Mouse (Mus musculus) forebrain, embryonic 15.5 days (tissue): ENCODE measurements around the gene Neurod2. TPM values are rescaled to one million over a fixed set of nuclear protein-coding genes. Genes with fewer than 3 reads are reported as not detected.

Experiments used
- ATAC-seq: fragments of 200-750 bp; cut with Nextera tagmentation; replicated peaks from 2 replicates; pipeline ENCODE4 v1.8.0; 2017; ENCODE audit warnings: mild to moderate bottlenecking, moderate TSS enrichment, moderate library complexity
- H3K27ac ChIP-seq: fragments of 300-500 bp; sonication (generic); replicated peaks from 2 replicates; pipeline ENCODE4 v1.5.1; 2015; ENCODE audit warnings: mild to moderate bottlenecking, inconsistent platforms
- H3K27me3 ChIP-seq: fragments of 300-500 bp; sonication (generic); 2 replicates; pipeline ENCODE4 v1.6.1; 2015; ENCODE audit warnings: inconsistent platforms
- H3K36me3 ChIP-seq: fragments of 300-500 bp; sonication (generic); 2 replicates; pipeline ENCODE4 v1.6.1; 2015; ENCODE audit warnings: mild to moderate bottlenecking, inconsistent platforms
- H3K4me1 ChIP-seq: fragments of 300-500 bp; sonication (generic); 2 replicates; pipeline ENCODE4 v1.6.1; 2015; ENCODE audit warnings: inconsistent platforms
- H3K4me2 ChIP-seq: fragments of 300-500 bp; sonication (generic); replicated peaks from 2 replicates; pipeline ENCODE4 v1.6.1; 2015; ENCODE audit warnings: mild to moderate bottlenecking, inconsistent platforms
- H3K4me3 ChIP-seq: fragments of 300-500 bp; sonication (generic); 2 replicates; pipeline ENCODE4 v1.5.1; 2015; ENCODE audit warnings: mild to moderate bottlenecking, inconsistent platforms
- H3K9ac ChIP-seq: fragments of 300-500 bp; sonication (generic); replicated peaks from 2 replicates; pipeline ENCODE4 v1.6.1; 2015; ENCODE audit warnings: mild to moderate bottlenecking, inconsistent platforms
- H3K9me3 ChIP-seq: fragments of 300-500 bp; sonication (generic); 2 replicates; pipeline ENCODE4 v1.6.1; 2016; ENCODE audit warnings: inconsistent platforms
- WGBS: fragments of 180-500 bp; shearing (Covaris S2); methylation state at CpG from one replicate; pipeline ENCODE4 v1.1.7; 2015; ENCODE audit warnings: mixed read lengths; 5-methylcytosine and 5-hydroxymethylcytosine counted together
- polyA plus RNA-seq: library from polyadenylated mRNA; unstranded; fragments of >200 nt; fragmentation: Nextera tagmentation; extraction: Ambion mirVana; gene quantifications from 2 replicates; pipeline ENCODE4 v1.2.1, GENCODE M21; 2015

Neurod2 gene
- polyA plus RNA-seq, 1 experiment from 2014 or later = 142 TPM

DNA sequence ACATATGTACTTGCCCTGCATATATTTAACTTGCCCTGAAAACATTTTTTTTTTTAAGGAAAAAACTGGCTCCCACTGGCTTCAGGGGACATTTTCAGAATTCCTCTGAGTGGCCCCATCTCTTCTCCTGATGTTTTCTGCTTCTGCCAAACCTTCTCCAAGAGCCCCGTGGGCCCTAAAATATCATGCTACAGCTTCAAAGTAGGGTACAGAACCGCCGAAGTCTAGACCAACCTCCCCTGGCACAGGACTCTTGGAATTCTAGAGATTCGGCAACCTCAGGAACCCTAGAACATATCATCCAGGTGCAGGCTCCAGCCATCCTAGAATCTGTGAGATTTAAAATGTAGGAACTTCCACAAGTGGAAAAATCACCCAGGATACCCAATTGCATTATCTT lies 9.9 kb downstream of the Neurod2 start:
- 0 out of 2 replicates have a peak overlapping the region, but pooled peaks have one; percentile 13 for H3K4me3 ChIP-seq
- no peaks in the 10 kb centered on the region for H3K36me3 ChIP-seq
- peak overlapping the region; percentile 44 for H3K4me2 ChIP-seq
- peaks cover 72% of the 10 kb centered on the region for H3K27me3 ChIP-seq
- peak overlapping the region; percentile 97 for H3K27ac ChIP-seq
- ATAC-seq = no peak
- WGBS = 9% methylated on average over 4 of the region's 4 CpGs
- H3K9me3 ChIP-seq = no peaks in the 10 kb centered on the region
- no peak overlapping the region for H3K9ac ChIP-seq
- H3K4me1 ChIP-seq = peaks cover 79% of the 10 kb centered on the region

GRCm38 (mm10) chr11:98319120-98319519 lies 10.3 kb downstream of the Neurod2 start:
- H3K36me3 ChIP-seq = no peaks in the 10 kb centered on the region
- H3K9me3 ChIP-seq = no peaks in the 10 kb centered on the region
- peaks cover 74% of the 10 kb centered on the region for H3K27me3 ChIP-seq
- WGBS = 0% methylated on average over 15 of the region's 15 CpGs
- H3K4me1 ChIP-seq = peaks cover 81% of the 10 kb centered on the region
- no peak overlapping the region for H3K9ac ChIP-seq
- H3K27ac ChIP-seq = peak overlapping the region; percentile 97
- peak; percentile 59 for ATAC-seq
- peak overlapping the region; percentile 13; the same call in 1 of the 2 replicates for H3K4me3 ChIP-seq
- H3K4me2 ChIP-seq = peak overlapping the region; percentile 44

DNA sequence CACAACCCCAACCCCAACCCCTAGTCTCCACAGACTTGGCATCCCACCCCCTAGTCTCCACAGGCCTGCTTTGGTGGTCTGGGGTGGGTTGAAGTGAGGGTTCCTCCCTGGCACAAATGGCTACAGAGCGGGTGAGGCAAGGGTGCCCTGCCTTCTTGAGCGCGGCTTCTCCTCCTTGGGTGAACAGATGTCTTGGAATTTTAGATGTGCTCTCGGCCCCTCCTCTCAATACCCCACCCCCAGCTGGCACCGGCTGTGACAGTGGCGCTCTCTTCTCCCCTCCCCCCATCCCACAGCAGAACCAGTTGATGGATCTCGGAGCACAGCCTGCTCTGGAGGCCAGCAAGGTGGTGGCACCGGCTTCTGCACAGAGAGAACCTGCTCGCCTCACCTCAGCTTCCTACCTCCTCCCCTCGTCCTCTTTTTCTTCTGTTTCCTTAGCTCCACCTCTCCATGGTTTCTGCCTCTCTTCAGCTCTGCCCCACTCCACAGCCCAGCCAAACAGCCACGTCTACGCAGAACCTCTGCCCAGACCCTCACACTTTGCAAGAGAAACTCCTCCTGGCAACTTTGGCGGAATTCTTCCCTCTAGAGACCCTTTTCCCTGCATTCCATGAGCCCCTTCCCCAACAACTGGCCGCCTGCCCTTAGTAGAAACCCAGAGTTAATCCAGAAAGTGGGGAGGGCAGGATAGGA lies 10.9 kb downstream of the Neurod2 start:
- Histone ChIP-seq H3K4me3 (peak overlapping the region; percentile 13), H3K4me2 (peak overlapping the region; percentile 44), H3K4me1 (peaks cover 81% of the 10 kb centered on the region), H3K27me3 (peaks cover 68% of the 10 kb centered on the region), H3K27ac (peak overlapping the region; percentile 97), H3K9ac (0 out of 2 replicates have a peak overlapping the region, but pooled peaks have one; percentile 14), H3K9me3 (no peaks in the 10 kb centered on the region), H3K36me3 (no peaks in the 10 kb centered on the region)
- peak; percentile 21; the same call in 1 of the 2 replicates for ATAC-seq
- 1% methylated on average over 14 of the region's 14 CpGs for WGBS

DNA sequence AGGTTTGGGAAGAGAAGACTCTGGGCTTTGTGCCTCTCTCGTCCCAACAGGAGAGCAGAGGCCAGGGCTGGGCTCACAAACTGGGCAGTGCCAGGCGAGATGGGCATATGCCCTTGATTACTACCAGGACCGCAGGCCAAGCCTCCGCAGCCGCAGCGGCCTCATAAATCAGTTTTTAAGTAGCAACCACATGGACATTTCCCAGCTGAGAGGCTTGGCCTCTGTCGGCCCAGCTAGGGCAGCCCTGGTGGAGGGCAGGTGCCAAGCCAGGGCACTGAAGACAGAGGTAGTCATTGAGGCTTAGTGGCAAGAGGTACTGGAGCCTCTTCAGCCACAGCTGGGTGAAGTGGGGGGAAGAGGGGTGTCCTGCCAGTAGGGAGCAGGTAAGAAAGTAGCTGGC lies 12.0 kb downstream of the Neurod2 start:
- Histone ChIP-seq H3K4me1 (peaks cover 72% of the 10 kb centered on the region), H3K4me3 (0 out of 2 replicates have a peak overlapping the region, but pooled peaks have one; percentile 1), H3K27ac (peak overlapping the region; percentile 97), H3K27me3 (peaks cover 65% of the 10 kb centered on the region), H3K9ac (0 out of 2 replicates have a peak overlapping the region, but pooled peaks have one; percentile 4), H3K9me3 (no peaks in the 10 kb centered on the region), H3K4me2 (peak overlapping the region; percentile 44), H3K36me3 (no peaks in the 10 kb centered on the region)
- WGBS = 2% methylated on average over 7 of the region's 7 CpGs
- ATAC-seq = no peak

GRCm38 (mm10) chr11:98313790-98314323 lies 15.6 kb downstream of the Neurod2 start:
- H3K4me1 ChIP-seq = peaks cover 38% of the 10 kb centered on the region
- H3K9ac ChIP-seq = peak overlapping the region; percentile 33
- H3K27ac ChIP-seq = peak overlapping the region; percentile 77
- no peaks in the 10 kb centered on the region for H3K36me3 ChIP-seq
- peak overlapping the region; percentile 38 for H3K4me2 ChIP-seq
- H3K27me3 ChIP-seq = peaks cover 43% of the 10 kb centered on the region; the same call in 1 of the 2 replicates
- ATAC-seq = peak; percentile 76
- peak overlapping the region; percentile 15 for H3K4me3 ChIP-seq
- under 1% methylated on average over 26 of the region's 26 CpGs for WGBS
- H3K9me3 ChIP-seq = no peaks in the 10 kb centered on the region

- no peak overlapping the region for H3K4me3 ChIP-seq
- under 1% methylated on average over 10 of the region's 10 CpGs for WGBS
- no peak overlapping the region for H3K27ac ChIP-seq
- no peak for ATAC-seq
- peaks cover 52% of the 10 kb centered on the region for H3K4me1 ChIP-seq
- no peaks in the 10 kb centered on the region for H3K27me3 ChIP-seq
- no peak overlapping the region for H3K4me2 ChIP-seq
- H3K36me3 ChIP-seq = no peaks in the 10 kb centered on the region
- H3K9ac ChIP-seq = no peak overlapping the region
- H3K9me3 ChIP-seq = no peaks in the 10 kb centered on the region
Measured at GRCm38 (mm10) chr11:98298484-98299205, 30.8 kb downstream of the Neurod2 start.

- Histone ChIP-seq H3K4me3 (no peak overlapping the region), H3K9ac (peak overlapping the region; percentile 23; the same call in 1 of the 2 replicates), H3K36me3 (no peaks in the 10 kb centered on the region), H3K4me1 (peaks cover 56% of the 10 kb centered on the region), H3K27ac (no peak overlapping the region), H3K4me2 (no peak overlapping the region), H3K9me3 (no peaks in the 10 kb centered on the region), H3K27me3 (no peaks in the 10 kb centered on the region)
- no peak for ATAC-seq
- 23% methylated on average over 7 of the region's 7 CpGs for WGBS
Measured at GRCm38 (mm10) chr11:98297778-98298177, 31.7 kb downstream of the Neurod2 start.

GRCm38 (mm10) chr11:98296916-98297315 lies 32.5 kb downstream of the Neurod2 start:
- ATAC-seq = no peak
- no peaks in the 10 kb centered on the region for H3K36me3 ChIP-seq
- H3K4me1 ChIP-seq = peaks cover 56% of the 10 kb centered on the region

GRCm38 (mm10) chr11:98296277-98296676 lies 33.2 kb downstream of the Neurod2 start:
- no peaks in the 10 kb centered on the region for H3K27me3 ChIP-seq
- H3K9me3 ChIP-seq = no peaks in the 10 kb centered on the region
- H3K4me1 ChIP-seq = peaks cover 63% of the 10 kb centered on the region
- H3K4me3 ChIP-seq = peak overlapping the region; percentile 79; the same call in 1 of the 2 replicates
- H3K27ac ChIP-seq = peak overlapping the region; percentile 98
- ATAC-seq = peak; percentile 53
- H3K36me3 ChIP-seq = no peaks in the 10 kb centered on the region
- H3K9ac ChIP-seq = peak overlapping the region; percentile 90
- H3K4me2 ChIP-seq = peak overlapping the region; percentile 91
- 2% methylated on average over 5 of the region's 5 CpGs for WGBS

More at GRCm38 (mm10) chr11:98296916-98297315, 32.5 kb downstream of the Neurod2 start:
- no peaks in the 10 kb centered on the region for H3K9me3 ChIP-seq
- peak overlapping the region; percentile 98 for H3K27ac ChIP-seq
- H3K27me3 ChIP-seq = no peaks in the 10 kb centered on the region
- peak overlapping the region; percentile 90; the same call in 1 of the 2 replicates for H3K9ac ChIP-seq
- no peak overlapping the region for H3K4me2 ChIP-seq
- WGBS = 74% methylated on average over 2 of the region's 2 CpGs
- no peak overlapping the region for H3K4me3 ChIP-seq

DNA sequence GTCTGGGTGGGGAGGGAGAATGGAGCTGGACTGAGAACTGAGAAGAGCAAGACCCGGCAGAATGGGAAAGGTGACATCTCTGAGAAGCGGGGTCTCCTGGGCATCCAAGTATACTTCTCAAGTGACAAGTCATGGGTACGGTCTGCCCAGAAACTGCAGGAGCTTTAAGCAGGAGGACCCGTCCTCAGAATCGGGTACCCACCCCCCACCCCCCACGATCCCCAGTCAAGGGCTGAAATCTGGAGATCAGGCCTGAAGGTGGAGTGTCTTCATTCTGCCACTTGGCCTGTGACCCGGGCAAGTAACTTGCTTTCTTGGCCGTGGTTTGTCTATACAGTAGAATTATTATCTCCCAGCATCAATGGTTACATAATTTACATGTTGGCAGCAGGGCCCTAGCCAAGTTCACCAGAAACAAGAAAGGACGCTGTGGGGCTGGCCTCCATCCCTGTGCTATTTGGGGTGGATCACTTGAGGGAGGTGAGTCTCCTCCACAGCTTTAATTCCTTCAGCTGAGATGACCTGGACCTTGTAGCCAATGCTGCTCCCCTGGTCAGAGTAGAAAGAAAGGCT lies 34.3 kb downstream of the Neurod2 start:
- peak overlapping the region; percentile 91 for H3K4me2 ChIP-seq
- peak overlapping the region; percentile 90 for H3K9ac ChIP-seq
- ATAC-seq = peak; percentile 14; the same call in 1 of the 2 replicates
- WGBS = 5% methylated on average over 9 of the region's 9 CpGs
- no peaks in the 10 kb centered on the region for H3K36me3 ChIP-seq
- H3K9me3 ChIP-seq = no peaks in the 10 kb centered on the region
- H3K27ac ChIP-seq = peak overlapping the region; percentile 98
- no peaks in the 10 kb centered on the region for H3K27me3 ChIP-seq
- peaks cover 74% of the 10 kb centered on the region for H3K4me1 ChIP-seq
- peak overlapping the region; percentile 79 for H3K4me3 ChIP-seq

DNA sequence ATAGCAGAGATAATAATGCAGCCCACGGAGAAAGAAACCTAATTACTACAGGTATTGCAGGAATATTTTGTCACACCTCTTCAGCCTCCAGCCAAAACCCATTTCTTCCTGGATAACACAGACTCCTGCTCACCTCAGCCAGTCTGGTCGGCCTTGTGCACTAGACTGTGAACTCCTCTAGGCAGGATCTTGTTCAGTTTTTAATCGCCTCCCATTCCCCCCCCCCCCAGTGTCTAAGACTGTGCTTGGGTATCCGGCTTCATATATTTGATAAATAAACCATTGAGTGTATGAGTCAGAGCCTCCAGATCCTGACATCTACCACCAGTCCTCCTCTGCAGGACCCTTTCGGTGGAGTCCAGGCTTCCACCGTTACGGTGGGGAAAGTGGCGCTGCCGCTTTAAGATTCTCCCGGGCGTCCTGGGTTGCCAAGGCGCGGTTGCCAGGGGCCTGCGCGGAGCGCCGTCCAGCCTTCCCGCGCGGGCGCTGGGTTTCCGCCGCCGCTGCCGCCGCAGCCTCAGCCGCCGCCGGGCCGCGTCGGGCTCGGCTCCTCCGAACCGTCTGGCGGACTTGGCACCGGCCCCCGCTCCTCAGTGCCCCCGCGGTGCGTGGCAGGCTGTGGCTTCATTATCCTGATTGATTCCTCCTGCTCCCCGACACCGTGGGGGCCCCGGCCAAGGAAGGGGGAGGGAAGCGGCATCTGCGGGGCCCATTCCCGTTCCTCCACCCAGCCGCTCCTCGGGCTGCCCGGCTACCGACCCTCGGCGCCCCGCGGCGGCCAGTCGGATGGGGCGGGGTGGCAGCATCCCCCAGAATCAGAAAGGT lies 35.0 kb downstream of the Neurod2 start:
- peak; percentile 80 for ATAC-seq
- H3K9me3 ChIP-seq = no peaks in the 10 kb centered on the region
- H3K4me3 ChIP-seq = peak overlapping the region; percentile 79
- no peaks in the 10 kb centered on the region for H3K36me3 ChIP-seq
- H3K4me1 ChIP-seq = peaks cover 81% of the 10 kb centered on the region
- H3K9ac ChIP-seq = peak overlapping the region; percentile 90
- H3K27me3 ChIP-seq = no peaks in the 10 kb centered on the region
- WGBS = under 1% methylated on average over 57 of the region's 58 CpGs
- H3K4me2 ChIP-seq = peak overlapping the region; percentile 91
- H3K27ac ChIP-seq = peak overlapping the region; percentile 98
